Mouse (Mus musculus) CH12.LX (cell line): Measurements from ENCODE around the gene Nob1. TPM values are rescaled to one million over a fixed set of nuclear protein-coding genes. Genes with fewer than 3 reads are reported as not detected.

Experiments used
- DNase-seq: peaks from one replicate; pipeline ENCODE4 v3.0.0-alpha.2; 2013; ENCODE audit errors: extremely low read depth
- H3K27ac ChIP-seq: 2 replicates; pipeline ENCODE4 v1.5.1; 2012; ENCODE audit warnings: low read depth, mild to moderate bottlenecking, control low read depth, moderate library complexity; ENCODE audit not compliant: insufficient read depth
- H3K27me3 ChIP-seq: replicated peaks from 2 replicates; pipeline ENCODE3; 2012; ENCODE audit warnings: inconsistent platforms
- H3K36me3 ChIP-seq, 2 experiments: replicated peaks in 1 of 2; 2 replicates each; pipeline versions ENCODE3 to v1.6.1; 2012; ENCODE audit warnings: inconsistent platforms in 1 of 2, low read length in 1 of 2, mild to moderate bottlenecking in 1 of 2, mixed read lengths in 1 of 2, moderate library complexity in 1 of 2; ENCODE audit not compliant: control insufficient read depth in 1 of 2, insufficient read depth in 1 of 2
- H3K4me1 ChIP-seq, 2 experiments: 2 replicates each; pipeline ENCODE4 v1.6.1; 2012; ENCODE audit warnings: inconsistent platforms in 1 of 2, moderate library complexity in 1 of 2; ENCODE audit not compliant: insufficient read depth in 2 of 2, control insufficient read depth in 1 of 2
- H3K4me2 ChIP-seq: 2 replicates; pipeline ENCODE4 v1.6.1; 2012; ENCODE audit warnings: low read depth, mild to moderate bottlenecking, control low read depth; ENCODE audit not compliant: poor library complexity, insufficient read depth, severe bottlenecking
- H3K4me3 ChIP-seq, 3 experiments: fragments of 150-350 bp in 1 of 3; sonication (generic) in 1 of 3; replicated peaks in 1 of 3; 2 replicates each; pipeline versions ENCODE3 to v1.5.1; 2011 to 2012; ENCODE audit warnings: low read depth in 2 of 3, low read length in 2 of 3, mild to moderate bottlenecking in 2 of 3, moderate library complexity in 2 of 3, control low read depth in 1 of 3, improper control_type of control experiment in 1 of 3, inconsistent platforms in 1 of 3, mixed read lengths in 1 of 3; ENCODE audit not compliant: poor library complexity in 1 of 3
- H3K79me2 ChIP-seq: replicated peaks from 2 replicates; pipeline ENCODE4 v1.6.1; 2012; ENCODE audit warnings: mild to moderate bottlenecking, moderate library complexity; ENCODE audit not compliant: control insufficient read depth, poor library complexity, insufficient read depth, severe bottlenecking; ENCODE audit errors: extremely low read depth
- H3K9ac ChIP-seq: 2 replicates; pipeline ENCODE4 v1.6.1; 2012; ENCODE audit warnings: low read depth, mild to moderate bottlenecking, control low read depth, moderate library complexity; ENCODE audit not compliant: insufficient read depth
- H3K9me3 ChIP-seq: replicated peaks from 2 replicates; pipeline ENCODE3; 2012; ENCODE audit warnings: low read length, inconsistent platforms, mixed read lengths
- BHLHE40 ChIP-seq: IDR thresholded peaks from 2 replicates; pipeline ENCODE4 v1.6.1; 2011; ENCODE audit warnings: mild to moderate bottlenecking, low read depth, low read length, improper control_type of control experiment
- CHD1 ChIP-seq: IDR thresholded peaks from 2 replicates; pipeline ENCODE4 v1.6.1; 2012; ENCODE audit warnings: low read depth, low read length, improper control_type of control experiment, inconsistent platforms
- CTCF ChIP-seq, 2 experiments: IDR thresholded peaks in 1 of 2; conservative IDR thresholded peaks in 1 of 2; 2 replicates each; pipeline ENCODE4 v1.5.1; 2011 to 2012; ENCODE audit warnings: low read depth in 2 of 2, low read length in 2 of 2, improper control_type of control experiment in 1 of 2, inconsistent platforms in 1 of 2, mild to moderate bottlenecking in 1 of 2, moderate library complexity in 1 of 2
- ELF1 ChIP-seq: IDR thresholded peaks from 2 replicates; pipeline ENCODE4 v1.6.1; 2014; ENCODE audit warnings: low read depth, mild to moderate bottlenecking, inconsistent platforms, low read length, improper control_type of control experiment
- EP300 ChIP-seq: IDR thresholded peaks from 2 replicates; pipeline ENCODE4 v1.6.1; 2011; ENCODE audit warnings: low read length, improper control_type of control experiment
- ETS1 ChIP-seq: conservative IDR thresholded peaks from 2 replicates; pipeline ENCODE4 v1.6.1; 2012; ENCODE audit warnings: low read depth, mild to moderate bottlenecking, inconsistent platforms, low read length, improper control_type of control experiment, moderate library complexity
- GABPA ChIP-seq: IDR thresholded peaks from 2 replicates; pipeline ENCODE4 v1.6.1; 2012; ENCODE audit warnings: low read depth, low read length, improper control_type of control experiment, inconsistent platforms; ENCODE audit not compliant: insufficient replicate concordance
- JUN ChIP-seq: IDR thresholded peaks from 2 replicates; pipeline ENCODE4 v1.6.1; 2011; ENCODE audit warnings: low read depth, mild to moderate bottlenecking, low read length, improper control_type of control experiment, moderate library complexity; ENCODE audit not compliant: insufficient read depth
- JUND ChIP-seq: conservative IDR thresholded peaks from 2 replicates; pipeline ENCODE4 v1.6.1; 2011; ENCODE audit warnings: low read depth, low read length, improper control_type of control experiment
- KAT2A ChIP-seq: IDR thresholded peaks from 2 replicates; pipeline ENCODE4 v1.6.1; 2012; ENCODE audit warnings: low read length, improper control_type of control experiment, inconsistent platforms; ENCODE audit not compliant: insufficient replicate concordance
- MAFK ChIP-seq: IDR thresholded peaks from 2 replicates; pipeline ENCODE4 v1.6.1; 2011; ENCODE audit warnings: low read length, improper control_type of control experiment; ENCODE audit not compliant: insufficient replicate concordance
- MAX ChIP-seq: IDR thresholded peaks from 2 replicates; pipeline ENCODE4 v1.6.1; 2011; ENCODE audit warnings: low read length, improper control_type of control experiment
- MEF2A ChIP-seq: IDR thresholded peaks from 2 replicates; pipeline ENCODE4 v1.6.1; 2014; ENCODE audit warnings: low read depth, mild to moderate bottlenecking, inconsistent platforms, low read length, improper control_type of control experiment, borderline replicate concordance
- MXI1 ChIP-seq: IDR thresholded peaks from 2 replicates; pipeline ENCODE4 v1.6.1; 2011; ENCODE audit warnings: mild to moderate bottlenecking, low read depth, low read length, improper control_type of control experiment
- MYC ChIP-seq: IDR thresholded peaks from 2 replicates; pipeline ENCODE4 v1.6.1; 2011; ENCODE audit warnings: low read depth, mild to moderate bottlenecking, improper control_type of control experiment, low read length
- NELFE ChIP-seq: IDR thresholded peaks from 2 replicates; pipeline ENCODE4 v1.6.1; 2011; ENCODE audit warnings: low read depth, low read length, improper control_type of control experiment
- NRF1 ChIP-seq: IDR thresholded peaks from 2 replicates; pipeline ENCODE4 v1.6.1; 2014; ENCODE audit warnings: low read depth, mild to moderate bottlenecking, inconsistent platforms, low read length, improper control_type of control experiment, moderate library complexity
- POLR2A ChIP-seq: IDR thresholded peaks from 2 replicates; pipeline ENCODE4 v1.6.1; 2011; ENCODE audit warnings: low read depth, mild to moderate bottlenecking, improper control_type of control experiment, low read length
- RAD21 ChIP-seq: IDR thresholded peaks from 2 replicates; pipeline ENCODE4 v1.6.1; 2011; ENCODE audit warnings: low read depth, mild to moderate bottlenecking, low read length, improper control_type of control experiment, moderate library complexity
- SIN3A ChIP-seq: IDR thresholded peaks from 2 replicates; pipeline ENCODE4 v1.6.1; 2012; ENCODE audit warnings: low read length, improper control_type of control experiment, inconsistent platforms
- SMC3 ChIP-seq: IDR thresholded peaks from 2 replicates; pipeline ENCODE4 v1.6.1; 2011; ENCODE audit warnings: low read depth, low read length, improper control_type of control experiment
- ZKSCAN1 ChIP-seq: IDR thresholded peaks from 2 replicates; pipeline ENCODE4 v1.6.1; 2012; ENCODE audit warnings: low read depth, inconsistent platforms, low read length, improper control_type of control experiment, borderline replicate concordance
- ZMIZ1 ChIP-seq: IDR thresholded peaks from 2 replicates; pipeline ENCODE4 v1.6.1; 2012; ENCODE audit warnings: low read depth, mild to moderate bottlenecking, inconsistent platforms, low read length, improper control_type of control experiment
- dilution Hi-C: fragments of 300-500 bp; cut with MboI; formaldehyde crosslinking; loops from 2 replicates; pipeline ENCODE4 v1.14.3; 2020; ENCODE audit warnings: low sequenced_read_pairs; ENCODE audit not compliant: extremely low pct_unique_long_range_greater_than_20kb, extremely low pct_ligation_motif_present
- in situ Hi-C: fragments of 300-500 bp; cut with MboI; formaldehyde crosslinking; loops from 3 replicates; pipeline ENCODE4 v1.14.3; 2019; ENCODE audit warnings: low sequenced_read_pairs, low pct_ligation_motif_present, low pct_unique_long_range_greater_than_20kb, mixed read lengths
- polyA plus RNA-seq: library from polyadenylated mRNA; unstranded; fragments of >175 nt; gene quantifications from 2 replicates; pipeline ENCODE4 v1.2.1, GENCODE M21; 2012; ENCODE audit warnings: low read depth; ENCODE audit not compliant: insufficient read length
- total RNA-seq, 2 experiments: library from RNA; depleted of rRNA; stranded (reverse); fragments of 300-350 nt in 1 of 2; fragments of >200 nt in 1 of 2; gene quantifications; 2 replicates each; pipeline ENCODE4 v1.2.3; 2012 to 2014

Gene Nob1
- total and polyA plus RNA-seq, 3 experiments = 21.4 to 109 (median 73.1) TPM

GRCm38 (mm10) chr8:107404057-107404456 is 20.8 kb downstream of the Nob1 start:
- H3K4me1 ChIP-seq = peaks cover 5 to 49% of the 10 kb centered on the region in 2 experiments; a peak in 2 of 4 replicates
- H3K79me2 ChIP-seq = no peaks in the 10 kb centered on the region
- TF ChIP-seq GABPA (no peak), MAX (no peak), JUN (no peak), KAT2A (no peak), SMC3 (no peak), RAD21 (no peak), JUND (no peak), ZMIZ1 (no peak), NELFE (no peak), CHD1 (no peak), NRF1 (no peak), ETS1 (no peak), MAFK (no peak), POLR2A (no peak), MEF2A (no peak), BHLHE40 (no peak), SIN3A (no peak), ZKSCAN1 (no peak), CTCF (conservative IDR thresholded peaks at IDR 0.05 in 1 of 2, IDR thresholded peaks at IDR 0.05 in 1 of 2; ENCODE audit: low read depth in 2 of 2, low read length in 2 of 2) (no peak)
- no peak overlapping the region; the same call in 1 of the 2 replicates for H3K27ac ChIP-seq
- no peaks in the 10 kb centered on the region for H3K27me3 ChIP-seq
- H3K4me2 ChIP-seq = peak overlapping the region; percentile 89; the same call in 1 of the 2 replicates
- peaks cover 0 to 23% of the 10 kb centered on the region in 2 experiments for H3K36me3 ChIP-seq
- peak overlapping the region; percentile 16; the same call in 1 of the 2 replicates for H3K9ac ChIP-seq
- peak overlapping the region in 2 of 3 experiments; percentile 37 to 48 for H3K4me3 ChIP-seq
- no peaks in the 10 kb centered on the region for H3K9me3 ChIP-seq
- no peak for DNase-seq
- dilution Hi-C loops (no loop called here), in situ Hi-C loops (no loop called here)

- in situ Hi-C loops = no loop called here
- Histone ChIP-seq H3K9me3 (no peaks in the 10 kb centered on the region), H3K4me1 (peaks cover 8 to 52% of the 10 kb centered on the region in 2 experiments; a peak in 3 of 4 replicates), H3K79me2 (no peaks in the 10 kb centered on the region), H3K4me2 (peak within 1 kb of the TSS; percentile 89), H3K36me3 (peaks cover 0 to 18% of the 10 kb centered on the region in 2 experiments), H3K4me3 (peak within 1 kb of the TSS; percentile 28 to 48 (median 37)), H3K27ac (no peak within 1 kb of the TSS; the same call in 1 of the 2 replicates), H3K27me3 (no peaks in the 10 kb centered on the region), H3K9ac (peak within 1 kb of the TSS; percentile 16)
- peak; percentile 38 for DNase-seq
- dilution Hi-C loops = no loop called here
- TF ChIP-seq SIN3A (peak; percentile 63; the same call in 1 of the 2 replicates), MYC (0 out of 2 replicates have a peak, but pooled peaks have one; percentile 28), BHLHE40 (no peak), ZKSCAN1 (no peak), MXI1 (peak; percentile 88), ELF1 (no peak), CHD1 (no peak), MAFK (peak; percentile 79; the same call in 1 of the 2 replicates), EP300 (no peak), POLR2A (peak; percentile 50)
Observed at GRCm38 (mm10) chr8:107403038-107403781, 21.6 kb downstream of the Nob1 start, which contains the start of gene Nqo1. Gene Nqo1 (minus strand): TSS chr8:107403206.
